In the genomic region with DNA sequence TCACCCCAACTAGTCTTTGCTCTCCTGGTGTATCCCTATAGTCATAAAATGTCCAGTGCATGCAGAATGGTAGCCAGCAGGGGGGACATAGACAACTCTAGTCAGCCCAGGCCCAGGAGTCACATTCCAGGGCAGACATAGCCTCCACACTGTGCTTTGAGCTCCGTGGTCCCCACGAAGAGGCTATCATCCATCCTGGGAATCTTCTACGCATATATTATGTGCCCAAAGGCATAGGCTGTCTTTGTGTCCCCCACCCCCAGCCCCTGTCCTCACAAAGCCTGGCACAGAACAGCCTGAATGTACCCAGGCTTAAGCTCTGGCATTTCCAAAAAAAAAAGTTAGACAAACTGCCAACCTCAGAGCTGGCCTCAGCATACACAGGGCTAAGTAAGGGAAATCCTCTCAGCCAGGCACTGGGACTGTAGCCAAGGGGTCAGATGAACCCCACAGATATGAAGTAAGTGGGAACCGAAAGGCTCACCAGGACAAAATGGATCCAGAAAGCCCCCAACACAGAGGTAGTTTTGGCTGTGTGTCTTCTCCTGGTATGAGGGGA, we compare ENCODE assay signal across 11 mouse cellular contexts. TPM values are rescaled to one million over a fixed set of nuclear protein-coding genes. Genes with fewer than 3 reads are reported as not detected.
A peak's percentile ranks its signal among the peaks of the same experiment; 100 is the strongest.
DNase-seq lines count a peak whose midpoint lies in the region; ATAC-seq and TF ChIP-seq lines count a peak whose summit lies in the region.
"Had no signal": no experiment of that assay in that cellular context is flagged by ENCODE, and none has a peak within 500 bp of the region (broad histone marks: within the 10 kb centered on the region; RNA-seq: fewer than 3 reads in every experiment).

No protein-coding gene starts in this region.

- H3K9ac ChIP-seq in liver, adult 2 months (ENCODE audit: low read depth, low read length) = no peak overlapping the region
- no peak overlapping the region for H3K9ac ChIP-seq in liver, embryonic 12.5 days
- H3K9ac ChIP-seq in hindbrain, embryonic 15.5 days = no peak overlapping the region
- H3K9ac ChIP-seq in midbrain, embryonic 14.5 days (replicated peaks; ENCODE audit: low read length) = no peak overlapping the region

- DNase-seq in cerebellum, adult 9-10 months = no peak
- DNase-seq in liver, adult 2 months (ENCODE audit: extremely low read depth, low read depth, low spot score) = peak; percentile 33
- peak; percentile 57 for DNase-seq in midbrain, embryonic 14.5 days
- DNase-seq in thymus, postnatal 0 days (ENCODE audit: low spot score) = no peak
- DNase-seq in cerebellum, postnatal 4 days (ENCODE audit: low spot score in 2 of 2) = no peak
- DNase-seq: cerebellum, adult 11-12 months; heart, postnatal 36 days had no signal

- no peak overlapping the region for H3K4me2 ChIP-seq in liver, embryonic 12.5 days
- no peak overlapping the region for H3K4me2 ChIP-seq in hindbrain, embryonic 15.5 days
- H3K4me2 ChIP-seq in midbrain, embryonic 14.5 days (ENCODE audit: low read length) = no peak overlapping the region

- H3K4me3 ChIP-seq in liver, adult 2 months (ENCODE audit: insufficient read depth, low read depth, low read length) = no peak overlapping the region
- H3K4me3 ChIP-seq in liver, embryonic 12.5 days = no peak overlapping the region
- H3K4me3 ChIP-seq in hindbrain, embryonic 15.5 days = no peak overlapping the region
- H3K4me3 ChIP-seq in midbrain, embryonic 14.5 days (replicated peaks; ENCODE audit: low read depth, low read length) = no peak overlapping the region

- H3K4me1 ChIP-seq in liver, adult 2 months (ENCODE audit: control insufficient read depth, insufficient read depth, low read length) = no peaks in the 10 kb centered on the region
- H3K4me1 ChIP-seq in liver, embryonic 12.5 days = peaks cover 12% of the 10 kb centered on the region
- peaks cover 40% of the 10 kb centered on the region for H3K4me1 ChIP-seq in hindbrain, embryonic 15.5 days (replicated peaks)
- peaks cover 29% of the 10 kb centered on the region for H3K4me1 ChIP-seq in midbrain, embryonic 14.5 days (ENCODE audit: control insufficient read depth, insufficient read depth, low read length)

- no peaks in the 10 kb centered on the region for H3K27me3 ChIP-seq in liver, adult 2 months (ENCODE audit: control insufficient read depth, insufficient read depth, low read length)
- H3K27me3 ChIP-seq in liver, embryonic 12.5 days (replicated peaks) = 0 out of 2 replicates have a peak, but pooled peaks cover 8% of the 10 kb centered on the region
- H3K27me3 ChIP-seq in hindbrain, embryonic 15.5 days = no peaks in the 10 kb centered on the region
- no peaks in the 10 kb centered on the region for H3K27me3 ChIP-seq in midbrain, embryonic 14.5 days (ENCODE audit: control insufficient read depth, insufficient read depth, low read length)

- TF ChIP-seq POLR2A in liver, adult 2 months (IDR thresholded peaks at IDR 0.05; ENCODE audit: extremely low read depth, insufficient read depth, low read length) = no peak

- ATAC-seq in cerebellum, adult (ENCODE audit: insufficient number of reproducible peaks, low FRiP score, low TSS enrichment) = 0 out of 2 replicates have a peak, but pooled peaks have one; percentile 37
- ATAC-seq in liver, embryonic 12.5 days = no peak
- ATAC-seq in hindbrain, embryonic 15.5 days (ENCODE audit: low FRiP score, low read depth) = peak; percentile 75
- ATAC-seq in midbrain, embryonic 14.5 days (ENCODE audit: low FRiP score, low TSS enrichment) = peak; percentile 53; the same call in 1 of the 2 replicates

- no peak overlapping the region for H3K27ac ChIP-seq in liver, adult 2 months (replicated peaks; ENCODE audit: insufficient read depth, low read depth, low read length)
- no peak overlapping the region for H3K27ac ChIP-seq in liver, embryonic 12.5 days
- peak overlapping the region; percentile 54 for H3K27ac ChIP-seq in hindbrain, embryonic 15.5 days (replicated peaks)
- peak overlapping the region; percentile 49; the same call in 1 of the 2 replicates for H3K27ac ChIP-seq in midbrain, embryonic 14.5 days (replicated peaks; ENCODE audit: low read depth, low read length)

- TF ChIP-seq CTCF in liver, adult 2 months (IDR thresholded peaks at IDR 0.05; ENCODE audit: low read depth, low read length) = no peak

- 62% methylated on average over 4 of the region's 4 CpGs for WGBS in liver, adult 2 months
- WGBS in liver, embryonic 12.5 days (ENCODE audit: insufficient replicate concordance) = 66% methylated on average over 4 of the region's 4 CpGs
- WGBS in hindbrain, embryonic 15.5 days = 50% methylated on average over 4 of the region's 4 CpGs
- 51% methylated on average over 4 of the region's 4 CpGs for WGBS in midbrain, embryonic 14.5 days

- H3K9me3 ChIP-seq in liver, embryonic 12.5 days (replicated peaks) = no peaks in the 10 kb centered on the region
- H3K9me3 ChIP-seq in hindbrain, embryonic 15.5 days = no peaks in the 10 kb centered on the region
- no peaks in the 10 kb centered on the region for H3K9me3 ChIP-seq in midbrain, embryonic 14.5 days (ENCODE audit: control insufficient read depth, low read length)

- peaks cover 6% of the 10 kb centered on the region; the same call in 1 of the 2 replicates for H3K79me2 ChIP-seq in liver, adult 2 months (ENCODE audit: control insufficient read depth, insufficient read depth, low read length)

- no peaks in the 10 kb centered on the region for H3K36me3 ChIP-seq in liver, adult 2 months (ENCODE audit: control insufficient read depth, insufficient read depth, low read length)
- no peaks in the 10 kb centered on the region for H3K36me3 ChIP-seq in liver, embryonic 12.5 days
- no peaks in the 10 kb centered on the region for H3K36me3 ChIP-seq in hindbrain, embryonic 15.5 days
- H3K36me3 ChIP-seq in midbrain, embryonic 14.5 days (ENCODE audit: control insufficient read depth, insufficient read depth, low read length) = no peaks in the 10 kb centered on the region

RNA-seq across cellular contexts. Expression of a gene that starts 19.8 kb away (rescaled TPM):
- total RNA-seq in liver, adult 2 months (2014; rRNA removed) = 1.3 and 2.9 TPM in 2 replicates
- 3.5 and 4.1 TPM in 2 replicates for polyA plus RNA-seq in liver, adult 2 months (2012; rRNA removed)
- polyA plus RNA-seq in liver, embryonic 12.5 days (2016; fragmentation: Nextera tagmentation; extraction: Ambion mirVana) = 3.1 and 5.2 TPM in 2 replicates
- polyA plus RNA-seq in hindbrain, embryonic 15.5 days (2015; fragmentation: Nextera tagmentation; extraction: Ambion mirVana) = 53.8 and 57.1 TPM in 2 replicates
- 58.0 and 59.9 TPM in 2 replicates for polyA plus RNA-seq in midbrain, embryonic 14.5 days (2014; fragmentation: Nextera tagmentation; extraction: Ambion mirVana)
- 11.9 and 14.7 TPM in 2 replicates for polyA plus RNA-seq in thymus, postnatal 0 days (2015; fragmentation: Nextera tagmentation; extraction: Ambion mirVana)

RNA-seq across cellular contexts. Expression of a gene that starts 33.9 kb away (rescaled TPM):
- total RNA-seq in liver, adult 2 months (2014; rRNA removed) = not detected in 2 replicates
- not detected in 2 replicates for polyA plus RNA-seq in liver, adult 2 months (2012; rRNA removed)
- polyA plus RNA-seq in liver, embryonic 12.5 days (2016; fragmentation: Nextera tagmentation; extraction: Ambion mirVana) = not detected in 2 replicates
- polyA plus RNA-seq in hindbrain, embryonic 15.5 days (2015; fragmentation: Nextera tagmentation; extraction: Ambion mirVana) = 0.60 and 0.62 TPM in 2 replicates
- polyA plus RNA-seq in midbrain, embryonic 14.5 days (2014; fragmentation: Nextera tagmentation; extraction: Ambion mirVana) = 0.31 TPM in 1 of 2 replicates, not detected in the other
- polyA plus RNA-seq in thymus, postnatal 0 days (2015; fragmentation: Nextera tagmentation; extraction: Ambion mirVana) = 0.31 and 0.73 TPM in 2 replicates
- total RNA-seq: heart, postnatal 36 days had no signal
- polyA plus RNA-seq: limb, embryonic 14.5 days had no signal

RNA-seq across cellular contexts. Expression of a gene that starts 59.0 kb away (rescaled TPM):
- total RNA-seq in liver, adult 2 months (2014; rRNA removed) = under 0.01 TPM in 1 of 2 replicates, not detected in the other
- 0.06 and 0.11 TPM in 2 replicates for polyA plus RNA-seq in liver, adult 2 months (2012; rRNA removed)
- polyA plus RNA-seq in liver, embryonic 12.5 days (2016; fragmentation: Nextera tagmentation; extraction: Ambion mirVana) = 0.04 and 0.08 TPM in 2 replicates
- polyA plus RNA-seq in hindbrain, embryonic 15.5 days (2015; fragmentation: Nextera tagmentation; extraction: Ambion mirVana) = 0.76 and 0.87 TPM in 2 replicates
- 0.26 and 0.39 TPM in 2 replicates for polyA plus RNA-seq in midbrain, embryonic 14.5 days (2014; fragmentation: Nextera tagmentation; extraction: Ambion mirVana)
- polyA plus RNA-seq in thymus, postnatal 0 days (2015; fragmentation: Nextera tagmentation; extraction: Ambion mirVana) = 0.05 and 0.17 TPM in 2 replicates

Comparison
In these comparisons a context has a peak if more than half of its experiments do, and no peak if none do; other contexts are left out.
1. DNase-seq: peak in liver, adult 2 months (single experiment) and midbrain, embryonic 14.5 days (single experiment); none in cerebellum, adult 9-10 months (single experiment), thymus, postnatal 0 days (single experiment) and cerebellum, postnatal 4 days (0 of 2).
2. H3K27ac ChIP-seq: peak in hindbrain, embryonic 15.5 days (single experiment) and midbrain, embryonic 14.5 days (single experiment); none in liver, adult 2 months (single experiment) and liver, embryonic 12.5 days (single experiment).